Mouse (Mus musculus): ENCODE results near the gene Gm28308.

The Gm28308 gene

DNA sequence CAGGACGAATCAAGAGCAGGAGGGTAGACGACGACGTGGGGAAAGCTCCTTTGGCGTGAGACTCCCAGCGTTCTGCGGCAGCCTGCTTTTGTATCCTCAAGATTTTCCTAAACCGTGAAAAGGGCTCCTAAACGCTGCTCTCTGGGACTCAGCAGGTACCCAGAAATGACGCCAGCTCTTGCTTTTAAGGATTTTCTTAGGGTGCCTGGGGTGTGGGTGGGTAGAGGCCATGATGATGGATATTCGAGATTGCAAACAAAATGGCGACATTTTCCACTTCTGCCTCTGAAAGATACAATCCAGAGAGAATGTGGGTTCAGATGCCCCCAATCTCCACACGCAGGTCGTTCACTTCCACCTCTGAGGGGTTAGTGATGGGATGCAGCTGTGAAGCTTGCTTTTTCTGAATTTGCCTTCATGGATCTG, 45.4 kb downstream of the Gm28308 start:
- no peak for DNase-seq (ENCODE audit: low spot score in 2 of 2)

DNA sequence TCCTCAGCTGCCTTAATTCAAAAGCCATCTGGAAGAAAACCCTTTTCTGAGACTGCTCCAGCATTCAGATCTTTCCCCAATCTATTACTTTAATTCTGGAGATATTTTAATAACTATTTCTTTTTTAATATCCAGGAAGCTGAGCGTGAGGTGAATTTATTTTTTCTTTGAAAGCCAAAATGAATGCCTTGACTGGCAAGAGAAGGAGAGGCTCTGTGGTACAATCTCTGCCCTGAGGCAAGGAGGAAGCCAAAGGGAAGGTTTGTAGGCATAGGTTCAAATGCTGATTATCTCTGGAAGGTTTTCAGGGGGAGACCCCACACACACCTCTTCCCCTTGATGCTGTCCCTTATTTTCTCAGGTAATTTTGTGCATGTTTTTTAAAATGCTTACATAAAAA, 46.0 kb downstream of the Gm28308 start:
- DNase-seq (ENCODE audit: low spot score in 2 of 2), result no peak

DNA sequence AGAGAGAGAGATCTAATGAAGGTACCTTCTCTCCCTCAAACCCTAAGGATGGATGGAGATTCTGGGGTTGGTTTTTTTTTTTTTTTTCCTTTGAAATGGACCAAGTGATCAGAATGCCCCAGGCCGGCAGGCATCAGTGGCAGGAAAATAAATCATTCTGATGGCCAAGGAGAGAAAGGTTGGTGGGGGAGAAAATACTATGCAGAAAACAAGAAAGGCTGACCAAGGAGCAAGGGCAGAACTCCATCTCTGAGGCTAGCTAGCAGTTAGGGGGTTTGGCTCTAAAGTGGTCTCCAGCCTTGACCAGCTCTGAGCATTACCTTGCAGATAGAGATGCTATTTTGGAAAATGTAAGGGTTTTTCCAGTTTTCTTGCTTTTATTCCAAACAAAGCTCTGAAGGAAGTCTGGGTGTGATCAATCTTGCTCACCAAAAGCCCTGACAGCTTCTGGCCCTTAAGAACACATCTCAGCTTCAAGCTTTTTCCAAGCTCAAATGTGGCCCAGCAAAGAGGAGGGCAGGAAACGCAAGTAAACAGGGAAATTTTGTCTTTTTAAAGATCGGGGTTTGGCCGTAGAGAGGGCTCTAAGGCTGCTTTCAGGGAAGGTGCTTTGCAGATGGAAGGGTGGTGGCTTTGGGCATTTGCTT, 46.6 kb downstream of the Gm28308 start:
- no peak for DNase-seq (ENCODE audit: low spot score in 2 of 2)

DNA sequence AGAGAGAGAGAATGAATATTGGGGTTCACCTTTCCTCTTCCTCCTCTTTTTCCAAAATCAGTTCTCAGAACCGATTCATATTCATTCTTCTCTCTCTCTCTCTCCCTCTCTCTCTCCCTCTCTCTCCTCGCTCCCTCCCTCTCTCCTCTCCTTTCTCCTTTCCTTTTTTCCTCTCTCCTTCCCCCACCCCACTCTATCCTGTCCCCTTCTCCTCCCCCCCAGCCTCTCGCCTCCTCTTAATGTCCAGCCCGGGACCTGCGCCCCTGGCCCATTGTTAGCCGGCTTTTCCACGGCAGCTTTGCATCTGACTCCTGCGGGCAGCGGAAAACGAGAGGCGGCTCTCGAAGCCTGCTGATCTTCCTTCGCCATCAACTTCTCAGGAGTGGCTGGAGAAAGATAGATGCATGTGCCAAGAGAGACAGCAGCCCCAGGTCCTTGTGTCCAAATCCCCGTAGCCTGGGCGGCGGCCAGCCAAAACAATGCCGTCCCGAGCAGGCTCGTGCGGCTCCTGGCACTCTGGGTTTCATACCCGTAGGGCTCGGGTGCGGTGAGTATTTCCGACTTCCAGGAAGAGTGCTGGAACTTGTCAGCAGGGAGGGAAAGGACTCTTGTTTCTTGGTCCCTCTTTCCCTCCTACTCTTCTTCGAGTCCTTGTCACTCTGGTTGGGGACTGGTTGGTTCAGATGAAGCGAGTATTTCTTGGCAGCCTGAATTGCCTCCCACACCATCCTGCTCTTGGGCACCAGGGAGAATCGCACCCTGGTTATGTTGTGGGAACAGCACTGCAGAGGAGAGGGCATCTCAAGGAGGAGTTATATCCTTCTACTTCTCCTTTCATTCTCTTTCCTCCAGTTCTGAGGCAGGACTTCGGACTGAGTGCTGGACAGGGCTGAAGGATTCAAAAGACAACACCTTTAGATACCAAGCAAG, 47.4 kb downstream of the Gm28308 start:
- no peak for DNase-seq (ENCODE audit: low spot score in 2 of 2)

DNA sequence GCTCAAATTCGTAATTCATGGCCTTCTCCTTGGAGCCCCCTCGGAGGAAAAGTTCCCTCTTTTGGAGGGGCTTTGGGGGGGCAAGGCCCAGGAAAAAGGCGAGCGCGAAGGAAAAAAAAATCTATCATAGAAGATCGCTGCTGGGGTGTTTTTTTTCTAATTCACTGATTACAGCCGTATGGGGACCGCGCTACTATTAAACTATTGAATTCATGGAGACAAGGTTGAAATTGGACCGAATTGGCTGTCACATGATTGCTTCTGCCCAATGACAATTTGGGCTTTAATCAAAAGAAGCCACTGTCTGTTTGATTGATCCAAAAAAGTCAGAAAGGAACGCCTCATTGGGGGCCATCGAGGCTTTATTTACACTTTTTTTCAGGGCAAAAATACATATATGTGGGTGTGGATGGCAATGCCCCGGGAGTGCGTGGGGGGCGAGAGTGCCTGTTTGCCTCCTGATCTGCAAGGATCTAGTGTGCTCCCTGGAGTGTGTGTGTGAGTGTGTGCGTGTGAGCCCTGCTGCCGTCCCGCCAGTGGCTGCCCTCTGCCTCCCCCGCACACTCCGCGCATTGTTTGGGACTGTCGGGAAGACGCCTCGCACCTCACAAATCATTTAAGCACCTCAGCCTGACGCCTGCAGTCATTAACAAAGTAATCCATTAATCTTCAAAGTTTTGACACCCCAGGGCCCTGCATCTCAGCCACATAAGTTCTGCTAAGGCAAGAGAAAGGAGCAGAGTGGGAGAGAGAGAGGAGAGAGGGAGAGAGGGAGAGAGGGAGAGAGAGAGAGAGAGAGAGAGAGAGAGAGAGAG, 48.3 kb downstream of the Gm28308 start, which contains the start of gene Hoxa2:
TSS of gene Hoxa2 (minus strand) at position 206 of the 815 bp plus-strand sequence.
- DNase-seq (ENCODE audit: low spot score in 2 of 2), result no peak

DNA sequence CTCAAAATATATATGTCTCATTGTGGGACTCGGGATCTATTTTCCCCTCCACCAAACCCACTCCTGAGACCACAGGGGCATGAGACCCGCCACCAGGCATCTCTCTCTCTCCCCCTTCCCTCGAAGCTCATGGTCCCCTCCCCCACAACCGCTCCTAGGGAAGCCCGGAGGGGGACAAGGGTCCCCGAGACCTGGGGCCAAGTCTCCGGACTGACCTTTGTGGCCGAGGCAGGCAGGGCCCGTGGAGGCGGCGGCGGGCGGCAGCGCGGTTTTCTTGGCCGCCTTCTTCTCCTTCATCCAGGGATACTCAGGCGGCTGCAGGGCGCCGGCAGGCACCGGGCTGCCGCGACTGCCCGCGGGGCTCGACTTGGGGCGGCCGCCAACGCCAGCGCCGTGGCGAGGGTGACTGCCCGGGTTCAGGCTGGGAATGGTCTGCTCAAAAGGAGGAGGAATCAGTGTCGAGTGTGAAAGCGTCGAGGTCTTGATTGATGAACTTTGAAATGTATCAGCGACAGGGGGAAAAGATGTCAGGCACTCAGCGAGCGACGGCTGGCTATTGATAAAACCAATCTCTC, 49.0 kb downstream of the Gm28308 start:
- DNase-seq (ENCODE audit: low spot score in 2 of 2), result no peak

DNA sequence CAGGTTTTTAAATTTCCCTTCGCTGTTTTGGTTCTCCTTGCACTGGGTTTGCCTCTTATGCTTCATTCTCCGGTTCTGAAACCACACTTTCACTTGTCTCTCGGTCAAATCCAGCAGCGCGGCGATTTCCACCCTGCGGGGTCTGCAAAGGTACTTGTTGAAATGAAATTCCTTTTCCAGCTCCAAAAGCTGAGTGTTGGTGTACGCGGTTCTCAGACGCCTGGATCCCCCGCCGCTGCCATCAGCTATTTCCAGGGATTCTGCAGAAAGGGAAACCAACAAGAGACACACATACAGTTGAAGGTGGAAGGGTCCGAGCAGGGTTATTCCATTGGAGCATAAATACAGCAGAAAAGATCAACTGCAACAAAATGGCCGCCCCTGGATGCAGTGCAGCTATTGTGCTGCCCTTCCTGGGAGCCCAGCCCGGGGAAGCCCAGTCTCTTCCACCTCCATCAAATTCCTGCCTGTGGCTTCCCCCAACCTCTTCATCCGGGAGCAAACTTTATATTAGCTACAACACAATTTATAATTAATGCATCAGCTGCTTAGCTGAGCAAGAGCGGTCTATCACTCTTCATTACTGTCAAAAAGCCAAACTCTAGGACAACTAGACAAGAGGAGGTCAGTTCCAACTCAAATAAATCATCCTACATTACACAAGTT, 49.6 kb downstream of the Gm28308 start:
- no peak for DNase-seq (ENCODE audit: low spot score in 2 of 2)

DNA sequence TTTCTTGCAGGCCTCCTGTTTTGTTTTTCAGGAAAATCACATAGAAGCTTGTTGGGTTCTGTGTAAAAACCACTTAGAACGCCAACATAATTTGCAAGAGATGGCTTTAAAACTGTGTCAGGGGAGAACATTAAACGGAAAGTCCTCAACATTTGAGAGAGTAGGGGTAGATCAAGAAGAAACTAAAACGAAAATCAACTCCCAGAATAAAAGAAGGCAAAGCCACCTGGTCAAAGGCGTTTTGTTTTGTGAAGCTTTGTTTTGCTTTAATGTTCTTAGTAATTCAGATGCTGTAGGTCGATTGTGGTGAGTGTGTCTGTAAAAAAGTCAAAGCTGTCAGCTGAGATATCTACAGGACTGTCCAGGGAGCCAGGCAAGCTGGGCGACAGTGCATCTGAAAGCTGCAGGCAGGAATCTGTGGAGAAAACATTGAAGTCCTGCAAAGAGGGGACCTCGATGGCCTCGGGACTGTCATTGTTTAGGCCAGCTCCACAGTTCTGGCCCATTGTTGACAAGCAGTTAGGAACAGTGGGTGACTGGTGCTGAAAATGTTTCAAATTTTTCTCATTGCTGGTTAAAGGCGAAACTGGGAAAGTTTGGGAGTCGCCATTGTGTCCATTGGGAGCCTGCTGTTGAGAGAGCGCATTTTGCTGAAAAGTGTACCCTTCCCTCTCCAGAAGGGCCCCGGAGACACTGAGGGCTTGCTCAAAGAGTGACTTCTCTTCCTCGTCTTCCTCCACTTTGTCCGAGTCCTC, 50.4 kb downstream of the Gm28308 start:
- no peak for DNase-seq (ENCODE audit: low spot score in 2 of 2)

DNA sequence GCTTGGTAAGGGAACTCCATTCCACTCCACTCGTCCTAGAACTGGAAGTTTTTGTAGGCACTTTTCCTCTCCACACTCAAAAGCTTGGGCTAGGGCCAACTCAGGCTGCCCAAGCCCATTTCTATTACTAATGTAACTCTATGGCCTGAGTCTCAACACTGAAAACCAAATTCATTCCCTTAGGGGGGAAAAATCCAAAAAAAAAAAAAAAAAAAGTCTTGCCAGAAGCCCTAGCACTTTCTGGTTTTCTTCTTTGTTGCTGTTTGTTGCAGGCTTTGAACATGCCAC, 51.1 kb downstream of the Gm28308 start:
- no peak for DNase-seq (ENCODE audit: low spot score in 2 of 2)

DNA sequence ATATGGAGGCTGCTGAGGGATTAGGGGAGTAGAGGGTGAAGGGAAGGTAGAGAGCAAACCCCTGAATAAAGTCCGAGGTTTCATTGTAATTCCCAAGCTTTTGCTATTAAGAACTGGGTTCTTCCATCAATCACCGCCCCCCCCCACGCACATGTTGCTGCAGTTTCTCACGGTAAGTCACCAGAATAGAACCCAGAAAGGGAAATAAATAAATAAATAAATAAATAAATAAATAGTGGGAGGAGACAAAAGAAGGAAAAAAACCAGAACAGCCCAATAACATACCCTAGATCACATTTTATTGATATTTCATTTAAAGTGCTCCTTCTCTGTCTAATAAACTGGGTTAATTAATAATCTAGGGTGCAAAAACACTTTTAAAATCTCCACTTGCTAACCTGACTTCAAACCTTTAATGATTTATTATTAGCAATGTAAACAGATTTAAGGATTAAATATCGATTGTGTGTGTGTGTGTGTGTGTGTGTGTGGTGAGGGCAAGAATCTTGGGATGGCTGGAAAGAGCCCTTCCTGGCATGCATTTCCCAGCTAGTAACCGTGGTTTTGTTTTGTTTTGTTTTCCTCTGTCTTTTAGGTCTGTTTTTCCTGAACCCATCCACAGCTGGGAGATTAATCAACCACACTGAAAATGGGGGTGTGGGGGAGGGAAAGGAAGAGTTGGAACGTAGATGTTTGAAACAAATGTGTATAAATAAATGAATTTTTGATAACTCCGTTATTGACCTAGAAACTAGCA, 51.6 kb downstream of the Gm28308 start:
- no peak for DNase-seq (ENCODE audit: low spot score in 2 of 2)

DNA sequence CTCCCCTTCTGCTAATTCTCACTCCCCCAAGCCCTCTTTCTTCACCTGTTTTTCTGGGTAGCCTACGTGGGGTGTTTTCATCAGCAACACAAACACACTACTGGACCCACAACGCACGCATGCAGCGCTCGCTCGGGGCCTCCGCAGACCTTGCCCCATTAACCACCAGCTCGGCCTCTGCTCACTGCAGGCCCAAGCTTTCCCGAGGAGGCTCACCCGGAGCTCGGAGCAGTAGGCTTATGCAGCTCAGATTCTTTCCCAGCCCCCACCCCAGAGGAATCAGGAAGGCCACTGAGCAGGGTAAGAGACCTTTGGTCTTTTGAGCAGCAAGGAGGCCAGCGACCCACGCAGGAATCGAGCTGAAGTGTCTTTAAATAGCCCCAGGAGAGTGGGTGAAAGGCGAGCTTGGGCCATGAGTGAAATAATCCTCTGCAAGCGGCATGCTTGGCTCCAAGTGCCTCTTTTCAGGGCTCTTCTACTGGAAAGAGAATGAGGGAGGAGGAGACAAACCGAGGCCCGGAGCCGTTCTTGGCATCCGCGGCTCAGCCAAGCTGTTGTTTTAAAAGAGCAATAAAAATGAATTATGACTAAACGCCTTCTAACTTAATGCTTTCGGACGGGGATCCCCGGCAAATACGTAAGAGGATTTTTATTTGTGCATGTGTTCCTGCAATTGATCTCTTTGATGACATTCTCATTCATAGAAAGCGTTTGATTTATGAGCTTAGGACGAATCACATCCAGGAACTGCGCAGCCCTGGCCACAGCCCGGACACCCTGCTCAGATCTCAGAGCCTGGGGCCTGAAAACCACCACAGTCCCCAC, 52.4 kb downstream of the Gm28308 start:
- no peak for DNase-seq (ENCODE audit: low spot score in 2 of 2)

DNA sequence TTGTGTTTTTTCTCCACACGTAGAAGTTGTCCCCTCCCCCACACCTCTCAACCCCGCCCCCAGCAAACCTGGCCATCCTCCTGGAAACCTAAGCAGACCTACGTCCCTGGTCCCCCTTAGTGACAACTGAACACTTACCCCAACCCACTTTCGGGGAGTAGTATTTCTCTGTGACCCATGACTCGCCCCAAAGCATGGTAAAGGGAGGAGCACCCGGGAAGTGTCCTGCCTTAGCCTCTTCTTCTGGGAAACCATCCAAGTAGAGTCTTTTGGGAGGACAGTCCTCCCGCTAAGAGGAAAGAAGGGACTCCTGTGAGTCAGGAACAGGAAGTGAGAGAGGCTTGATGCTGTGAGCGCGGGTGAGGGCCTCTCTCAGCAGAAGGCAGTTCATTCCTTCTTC, 53.2 kb downstream of the Gm28308 start:
- no peak for DNase-seq (ENCODE audit: low spot score in 2 of 2)

DNA sequence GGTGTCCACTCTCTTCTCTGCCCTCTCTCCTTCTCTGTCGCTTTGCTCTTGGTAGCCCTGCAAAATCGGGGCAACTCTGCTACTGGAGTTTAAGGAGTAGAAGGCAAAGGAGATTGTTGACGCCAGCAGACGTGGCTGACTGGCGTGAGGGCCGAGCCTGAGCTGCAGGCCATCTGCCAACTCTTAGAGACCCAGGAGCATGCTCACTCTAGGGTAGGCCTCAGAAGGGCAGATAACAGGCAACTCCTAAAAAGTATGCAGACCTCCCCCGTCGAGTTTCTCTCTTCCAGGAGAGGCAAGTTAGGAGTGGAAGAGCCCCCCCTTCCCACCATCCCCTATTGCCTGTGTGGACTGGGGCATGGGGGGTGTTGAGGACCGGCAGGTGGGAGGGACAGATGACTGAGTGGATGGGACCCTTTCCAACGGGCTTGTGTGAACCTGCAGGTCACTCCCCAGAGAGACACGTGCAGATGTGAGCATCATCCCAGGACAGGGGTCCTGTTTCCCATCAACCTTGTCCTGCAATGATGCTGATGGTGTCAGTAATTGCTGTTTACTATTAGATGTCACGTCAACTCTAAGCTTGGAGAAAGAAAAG, 53.9 kb downstream of the Gm28308 start:
- no peak for DNase-seq (ENCODE audit: low spot score in 2 of 2)

DNA sequence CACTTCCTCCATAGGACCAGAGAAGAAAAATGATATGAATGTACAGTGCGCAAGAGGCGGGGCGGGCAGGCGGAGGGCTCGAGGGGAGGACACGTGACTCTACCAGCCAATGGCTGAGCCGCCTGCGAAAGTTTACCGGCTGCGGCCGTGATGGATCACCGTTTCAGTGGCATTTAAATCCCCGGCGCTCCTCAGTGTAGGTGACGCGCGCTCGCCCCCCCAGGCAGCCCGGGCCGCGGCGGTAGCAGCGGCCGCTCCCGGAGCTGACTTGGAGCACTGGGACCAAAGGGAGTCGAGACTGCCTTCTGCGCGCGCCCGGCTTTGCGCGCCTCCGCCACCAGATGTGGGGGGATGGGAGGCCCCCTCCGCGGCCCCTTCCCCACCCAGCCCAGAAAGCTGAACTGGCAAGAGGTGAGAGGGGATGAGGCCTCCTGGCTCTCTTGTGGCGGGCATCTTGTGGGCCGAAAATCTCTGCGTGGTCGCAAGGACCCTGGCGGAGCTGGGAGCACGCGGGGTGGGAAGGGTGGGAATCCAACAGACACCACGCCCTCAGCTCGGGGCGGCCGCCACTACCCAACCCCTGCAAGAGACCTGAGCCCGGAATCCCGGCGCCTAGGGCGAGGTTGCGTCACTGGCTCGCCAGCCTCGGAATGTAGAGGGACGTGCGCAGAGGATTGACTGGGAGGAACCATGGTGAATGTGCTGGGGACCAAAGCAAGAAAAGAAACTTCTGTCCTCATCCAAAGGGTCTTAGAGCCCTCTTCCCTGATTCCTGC, 54.7 kb downstream of the Gm28308 start, which contains the start of gene Hoxa1:
TSS of gene Hoxa1 (minus strand) at position 42 of the 776 bp plus-strand sequence.
- DNase-seq (ENCODE audit: low spot score in 2 of 2), result no peak

DNA sequence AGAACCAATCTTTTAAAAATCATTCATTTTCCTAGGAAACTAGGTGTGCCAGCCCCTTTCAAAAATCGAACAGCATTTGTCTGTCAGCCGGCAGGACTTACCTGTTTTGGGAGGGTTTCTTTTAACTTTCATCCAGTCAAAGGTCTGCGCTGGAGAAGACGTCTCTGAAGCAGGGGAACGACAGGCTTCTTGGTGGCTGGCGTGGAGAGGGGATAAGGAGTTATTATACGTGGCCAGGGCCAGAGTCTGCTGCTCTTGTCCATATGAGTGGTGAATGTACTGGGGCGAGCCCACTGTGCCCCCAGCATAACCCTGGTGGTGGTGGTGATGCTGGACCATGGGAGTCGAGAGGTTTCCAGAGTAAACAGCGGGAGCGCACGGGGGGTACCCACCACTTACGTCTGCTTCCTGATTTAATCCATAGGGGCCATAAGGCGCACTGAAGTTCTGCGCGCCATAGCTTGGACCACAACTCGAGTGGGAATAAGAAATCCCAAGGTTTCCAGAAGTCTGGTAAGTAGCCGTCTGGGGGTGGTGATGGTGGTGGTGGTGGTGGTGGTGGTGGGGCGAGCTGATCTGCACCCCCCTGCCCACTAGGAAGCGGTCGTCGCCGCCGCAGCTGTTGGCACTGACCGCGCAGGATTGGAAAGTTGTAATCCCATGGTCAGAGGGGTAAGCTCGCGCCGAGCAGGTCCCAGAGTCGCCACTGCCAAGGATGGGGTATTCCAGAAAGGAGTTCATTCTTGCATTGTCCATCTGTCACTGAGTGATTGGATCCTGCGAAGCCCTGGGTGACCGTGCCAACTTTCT, 55.5 kb downstream of the Gm28308 start:
- DNase-seq (ENCODE audit: low spot score in 2 of 2), result no peak

DNA sequence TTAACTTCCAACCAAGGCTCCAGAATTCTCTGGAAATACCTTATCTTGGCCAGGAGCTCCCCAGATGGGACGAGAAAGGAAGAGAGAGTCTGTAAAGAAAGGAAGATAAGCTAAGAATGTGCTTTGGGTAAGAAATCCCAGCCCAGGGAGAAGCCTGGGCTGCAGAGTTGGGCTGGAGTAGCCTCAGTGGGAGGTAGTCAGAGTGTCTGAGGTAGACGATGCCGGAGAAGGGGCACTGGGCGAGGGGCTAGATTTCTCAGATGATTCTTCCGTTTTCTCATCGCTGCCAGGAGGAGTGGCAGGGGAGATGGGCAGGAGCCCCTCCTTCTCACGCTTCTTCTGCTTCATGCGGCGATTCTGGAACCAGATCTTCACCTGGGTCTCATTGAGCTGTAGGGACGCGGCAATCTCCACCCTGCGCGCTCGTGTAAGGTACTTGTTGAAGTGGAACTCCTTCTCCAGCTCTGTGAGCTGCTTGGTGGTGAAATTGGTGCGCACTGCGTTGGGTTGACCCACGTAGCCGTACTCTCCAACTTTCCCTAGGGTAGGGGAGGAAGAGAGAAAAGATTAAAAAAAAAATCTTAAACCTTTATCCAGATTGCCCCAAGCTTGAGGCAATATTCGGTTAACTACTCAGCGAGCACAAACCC, 56.5 kb downstream of the Gm28308 start:
- no peak for DNase-seq (ENCODE audit: low spot score in 2 of 2)
